Mouse (Mus musculus) midbrain, embryonic 12.5 days (tissue): Measurements from ENCODE around the gene Gdpd1. TPM values are rescaled to one million over a fixed set of nuclear protein-coding genes. Genes with fewer than 3 reads are reported as not detected.

Source experiments
- ATAC-seq: fragments of 200-750 bp; cut with Nextera tagmentation; 2 replicates; pipeline ENCODE4 v1.8.0; 2017; ENCODE audit warnings: low read depth, moderate TSS enrichment, moderate library complexity; ENCODE audit not compliant: low FRiP score
- H3K27ac ChIP-seq: fragments of 300-500 bp; sonication (generic); replicated peaks from 2 replicates; pipeline ENCODE4 v1.5.1; 2016; ENCODE audit warnings: mild to moderate bottlenecking
- H3K27me3 ChIP-seq: fragments of 300-500 bp; sonication (generic); 2 replicates; pipeline ENCODE4 v1.6.1; 2016; ENCODE audit warnings: mild to moderate bottlenecking
- H3K36me3 ChIP-seq: fragments of 300-500 bp; sonication (generic); 2 replicates; pipeline ENCODE4 v1.6.1; 2016
- H3K4me1 ChIP-seq: fragments of 300-500 bp; sonication (generic); 2 replicates; pipeline ENCODE4 v1.6.1; 2016
- H3K4me2 ChIP-seq: fragments of 300-500 bp; sonication (generic); replicated peaks from 2 replicates; pipeline ENCODE4 v1.6.1; 2016; ENCODE audit warnings: mild to moderate bottlenecking, moderate library complexity
- H3K4me3 ChIP-seq: fragments of 300-500 bp; sonication (generic); 2 replicates; pipeline ENCODE4 v1.5.1; 2016; ENCODE audit warnings: mild to moderate bottlenecking
- H3K9ac ChIP-seq: fragments of 300-500 bp; sonication (generic); replicated peaks from 2 replicates; pipeline ENCODE4 v1.6.1; 2016; ENCODE audit warnings: mild to moderate bottlenecking, moderate library complexity
- H3K9me3 ChIP-seq: fragments of 300-500 bp; sonication (generic); 2 replicates; pipeline ENCODE4 v1.6.1; 2016; ENCODE audit warnings: mild to moderate bottlenecking
- WGBS: fragments of 180-500 bp; shearing (Covaris S2); methylation state at CpG from one replicate; pipeline ENCODE4 v1.1.7; 2016; 5-methylcytosine and 5-hydroxymethylcytosine counted together
- polyA plus RNA-seq: library from polyadenylated mRNA; unstranded; fragments of >200 nt; fragmentation: Nextera tagmentation; extraction: Ambion mirVana; gene quantifications from 2 replicates; pipeline ENCODE4 v1.2.1, GENCODE M21; 2016

The Gdpd1 gene
- 120 and 122 TPM in 2 replicates for polyA plus RNA-seq

- Histone ChIP-seq H3K9me3 (no peaks in the 10 kb centered on the region), H3K36me3 (peaks cover 22% of the 10 kb centered on the region), H3K4me1 (peaks cover 24% of the 10 kb centered on the region), H3K27me3 (no peaks in the 10 kb centered on the region), H3K4me3 (peak within 1 kb of the TSS; percentile 63), H3K4me2 (peak within 1 kb of the TSS; percentile 67), H3K27ac (peak within 1 kb of the TSS; percentile 96), H3K9ac (peak within 1 kb of the TSS; percentile 89)
- ATAC-seq = peak; percentile 97
- WGBS = 2% methylated on average over 43 of the region's 43 CpGs
Observed at GRCm38 (mm10) chr11:87073866-87074440, at the start of gene Gdpd1. Gene Gdpd1, minus strand, starts transcription at chr11:87074062.

- no peak overlapping the region for H3K27ac ChIP-seq
- H3K4me2 ChIP-seq = no peak overlapping the region
- H3K36me3 ChIP-seq = peaks cover 65% of the 10 kb centered on the region
- peaks cover 7% of the 10 kb centered on the region for H3K4me1 ChIP-seq
- H3K9me3 ChIP-seq = no peaks in the 10 kb centered on the region
- ATAC-seq = no peak
- H3K9ac ChIP-seq = no peak overlapping the region
- no peaks in the 10 kb centered on the region for H3K27me3 ChIP-seq
- 86% methylated on average over 8 of the region's 8 CpGs for WGBS
- H3K4me3 ChIP-seq = no peak overlapping the region
Observed at GRCm38 (mm10) chr11:87121864-87122263, 48.0 kb upstream of the Gdpd1 start.

- WGBS = 4% methylated on average over 9 of the region's 9 CpGs
- Histone ChIP-seq H3K9ac (peak overlapping the region; percentile 92), H3K36me3 (peaks cover 32% of the 10 kb centered on the region), H3K4me1 (peaks cover 28% of the 10 kb centered on the region), H3K9me3 (no peaks in the 10 kb centered on the region), H3K4me2 (peak overlapping the region; percentile 65), H3K27me3 (no peaks in the 10 kb centered on the region), H3K4me3 (peak overlapping the region; percentile 98), H3K27ac (peak overlapping the region; percentile 95)
- ATAC-seq = no peak
Observed at GRCm38 (mm10) chr11:87110172-87110909, 36.5 kb upstream of the Gdpd1 start.

DNA sequence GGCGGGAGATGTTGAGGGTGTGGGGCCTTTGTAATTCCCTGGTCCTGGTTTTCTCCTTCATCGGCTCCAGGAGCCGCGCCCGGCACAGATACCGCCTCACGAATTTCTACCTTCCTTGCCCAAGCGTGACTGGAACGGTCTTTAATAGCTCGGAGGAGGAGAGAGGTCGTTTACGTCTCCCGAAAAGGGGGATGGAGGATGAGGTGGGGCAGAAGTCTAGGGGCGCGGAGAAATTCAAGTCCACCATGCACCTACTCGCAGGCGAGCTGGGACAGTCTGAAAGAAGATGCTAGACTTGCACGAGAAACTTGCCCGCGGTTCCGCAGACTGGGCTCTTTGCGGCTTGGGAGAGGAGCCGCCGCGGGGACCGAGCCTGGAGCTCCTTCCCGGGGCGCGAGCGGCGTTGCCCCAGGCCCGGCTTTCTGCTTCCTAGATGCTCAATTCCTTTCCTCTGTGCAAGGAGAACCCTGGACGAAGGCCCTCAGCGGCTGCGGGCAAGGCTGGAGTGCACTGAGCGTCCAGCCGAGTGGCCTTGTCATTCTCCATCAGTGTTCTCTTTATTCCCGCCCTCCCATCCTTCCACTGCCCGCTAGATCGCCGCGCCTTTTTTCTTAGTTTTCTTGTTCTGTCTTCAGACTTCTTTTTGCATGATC, 35.8 kb upstream of the Gdpd1 start:
- ATAC-seq = no peak
- H3K36me3 ChIP-seq = peaks cover 32% of the 10 kb centered on the region
- WGBS = under 1% methylated on average over 42 of the region's 42 CpGs
- H3K27ac ChIP-seq = peak overlapping the region; percentile 95
- no peaks in the 10 kb centered on the region for H3K27me3 ChIP-seq
- peak overlapping the region; percentile 98 for H3K4me3 ChIP-seq
- H3K9ac ChIP-seq = peak overlapping the region; percentile 92
- H3K9me3 ChIP-seq = no peaks in the 10 kb centered on the region
- peaks cover 28% of the 10 kb centered on the region for H3K4me1 ChIP-seq
- peak overlapping the region; percentile 65 for H3K4me2 ChIP-seq

DNA sequence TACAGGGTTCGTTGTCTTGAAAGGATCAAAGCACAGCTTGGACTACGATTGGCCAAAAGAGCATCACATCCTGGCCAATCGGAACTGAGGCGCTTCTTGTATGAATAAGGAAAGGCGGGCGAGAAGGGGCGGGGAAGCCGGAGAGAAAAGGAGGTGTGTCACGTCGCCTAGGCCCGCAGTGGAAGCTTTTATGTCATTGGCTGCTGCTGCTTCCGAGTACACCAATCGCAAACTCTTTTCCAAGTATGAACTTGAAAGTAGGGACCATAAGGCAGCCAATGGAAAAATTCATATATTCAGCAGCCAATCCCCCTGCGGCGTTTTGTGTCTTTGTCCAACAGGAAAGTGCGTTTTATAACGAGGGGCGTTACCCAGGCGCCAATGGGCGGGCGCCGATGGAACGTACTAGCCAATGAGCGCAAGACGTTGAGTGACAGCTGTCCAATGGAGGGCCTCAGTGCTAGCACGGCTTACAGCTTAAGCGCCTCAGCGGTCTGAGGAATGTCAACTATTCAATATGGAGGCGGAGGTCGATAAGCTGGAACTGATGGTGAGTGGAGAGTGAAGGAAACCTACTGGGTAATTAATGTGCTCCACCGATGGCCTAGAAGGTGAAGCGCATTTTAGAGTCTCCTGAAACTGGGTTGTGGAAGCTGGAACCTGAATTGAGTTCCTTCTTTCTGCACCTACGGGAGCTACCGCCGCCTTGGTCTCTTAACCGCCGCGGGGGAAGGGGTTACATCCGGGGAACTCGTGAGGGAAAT, 35.1 kb upstream of the Gdpd1 start, which contains the start of gene Ska2:
Gene Ska2, plus strand, starts transcription at position 480 of the 764 bp plus-strand sequence.
- peak; percentile 99 for ATAC-seq
- Histone ChIP-seq H3K4me1 (peaks cover 28% of the 10 kb centered on the region), H3K9ac (peak within 1 kb of the TSS; percentile 92), H3K4me2 (peak within 1 kb of the TSS; percentile 65), H3K4me3 (peak within 1 kb of the TSS; percentile 98), H3K9me3 (no peaks in the 10 kb centered on the region), H3K36me3 (peaks cover 34% of the 10 kb centered on the region), H3K27ac (peak within 1 kb of the TSS; percentile 95), H3K27me3 (no peaks in the 10 kb centered on the region)
- under 1% methylated on average over 40 of the region's 40 CpGs for WGBS

DNA sequence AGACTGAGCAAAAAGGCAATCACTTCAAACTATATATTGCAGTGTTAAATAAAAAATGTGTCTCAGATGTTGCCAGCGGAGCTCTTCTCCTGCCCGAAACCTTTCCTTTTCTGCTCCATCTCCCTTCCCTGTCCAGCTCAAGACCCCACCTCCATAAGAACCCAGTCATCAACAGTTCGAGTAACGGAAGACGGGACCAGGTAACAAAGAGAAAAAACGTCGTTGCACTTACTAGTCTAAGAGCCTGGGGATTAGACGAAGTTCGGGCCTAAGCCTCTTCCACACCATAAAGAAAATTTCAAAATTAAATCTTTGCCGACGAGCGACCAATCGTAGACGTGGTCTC, 34.5 kb upstream of the Gdpd1 start, which contains the start of gene Prr11:
Gene Prr11, minus strand, starts transcription at position 300 of the 346 bp plus-strand sequence.
- WGBS = under 1% methylated on average over 14 of the region's 14 CpGs
- H3K27me3 ChIP-seq = no peaks in the 10 kb centered on the region
- peaks cover 26% of the 10 kb centered on the region for H3K4me1 ChIP-seq
- peak within 1 kb of the TSS; percentile 98 for H3K4me3 ChIP-seq
- H3K9me3 ChIP-seq = no peaks in the 10 kb centered on the region
- H3K36me3 ChIP-seq = peaks cover 32% of the 10 kb centered on the region
- peak within 1 kb of the TSS; percentile 95 for H3K27ac ChIP-seq
- H3K9ac ChIP-seq = peak within 1 kb of the TSS; percentile 92
- no peak for ATAC-seq
- peak within 1 kb of the TSS; percentile 65 for H3K4me2 ChIP-seq

- peak overlapping the region; percentile 95 for H3K4me3 ChIP-seq
- H3K9me3 ChIP-seq = no peaks in the 10 kb centered on the region
- peaks cover 28% of the 10 kb centered on the region for H3K4me1 ChIP-seq
- H3K27me3 ChIP-seq = no peaks in the 10 kb centered on the region
- 79% methylated on average over 2 of the region's 2 CpGs for whole genome bisulfite sequencing
- H3K27ac ChIP-seq = no peak overlapping the region
- peaks cover 49% of the 10 kb centered on the region for H3K36me3 ChIP-seq
- H3K4me2 ChIP-seq = peak overlapping the region; percentile 74
- ATAC-seq = no peak
- peak overlapping the region; percentile 88; the same call in 1 of the 2 replicates for H3K9ac ChIP-seq
Observed at GRCm38 (mm10) chr11:87087142-87087541, 13.3 kb upstream of the Gdpd1 start.

DNA sequence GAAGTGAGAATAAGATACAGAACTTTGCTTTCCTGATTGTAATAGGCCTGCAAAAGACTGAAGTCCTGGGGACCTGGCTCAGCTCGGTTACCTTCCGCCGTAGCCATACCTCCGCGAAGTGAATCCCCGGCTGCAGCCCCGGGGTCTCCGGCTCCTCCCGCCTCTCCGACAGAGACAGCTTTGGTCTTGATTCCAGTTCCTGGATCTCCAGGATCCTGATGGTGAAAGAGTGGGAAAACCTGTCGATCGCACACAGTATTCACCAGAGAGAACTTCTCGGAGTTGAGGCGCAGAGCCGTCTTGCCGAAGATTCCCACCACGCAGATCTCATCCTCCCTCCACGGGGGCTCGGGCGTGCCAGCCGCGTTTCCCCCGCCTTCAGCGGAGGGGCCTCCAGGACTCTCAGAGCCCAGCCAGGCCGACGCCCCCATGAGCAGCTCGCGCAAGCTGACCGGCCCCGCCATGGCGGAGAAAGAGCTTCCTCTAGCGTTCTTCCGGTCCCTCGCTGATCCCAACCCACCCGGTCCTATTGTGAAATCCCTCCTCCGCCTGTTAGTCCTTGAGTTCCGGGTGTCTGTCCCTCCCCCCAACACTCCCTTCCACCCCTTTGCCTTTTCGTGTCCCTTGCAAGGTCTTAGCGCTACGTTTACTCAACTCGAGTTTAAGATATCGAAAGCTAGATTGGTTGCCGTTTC, 12.6 kb upstream of the Gdpd1 start, which contains the start of gene Smg8:
Gene Smg8, minus strand, starts transcription at position 485 of the 695 bp plus-strand sequence.
- peak within 1 kb of the TSS; percentile 88 for H3K9ac ChIP-seq
- H3K4me3 ChIP-seq = peak within 1 kb of the TSS; percentile 95
- H3K36me3 ChIP-seq = peaks cover 49% of the 10 kb centered on the region
- ATAC-seq = peak; percentile 56; the same call in 1 of the 2 replicates
- H3K27ac ChIP-seq = peak within 1 kb of the TSS; percentile 60
- no peaks in the 10 kb centered on the region for H3K9me3 ChIP-seq
- H3K4me2 ChIP-seq = peak within 1 kb of the TSS; percentile 74
- WGBS = 1% methylated on average over 43 of the region's 43 CpGs
- peaks cover 28% of the 10 kb centered on the region for H3K4me1 ChIP-seq
- no peaks in the 10 kb centered on the region for H3K27me3 ChIP-seq

DNA sequence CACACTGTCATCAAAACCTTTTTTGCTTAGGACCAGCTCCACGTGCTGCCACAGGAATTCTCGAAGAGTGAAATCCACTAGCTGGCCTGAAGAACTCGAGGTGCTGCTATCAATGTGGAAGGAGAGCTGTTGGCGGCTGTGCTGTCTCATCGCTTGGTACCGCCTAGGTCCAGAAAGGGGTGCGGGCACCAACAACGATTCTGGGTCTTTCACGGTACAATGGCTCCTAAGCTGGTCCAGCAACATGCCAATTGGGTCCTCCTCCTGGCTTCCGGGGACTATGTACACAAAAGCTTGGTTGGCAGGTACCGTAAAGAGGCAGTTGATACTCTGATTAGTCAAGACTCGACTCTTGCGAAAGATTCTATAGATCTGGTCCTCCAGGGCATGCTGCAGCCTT, 11.6 kb upstream of the Gdpd1 start:
- peak overlapping the region; percentile 88; the same call in 1 of the 2 replicates for H3K9ac ChIP-seq
- no peak for ATAC-seq

DNA sequence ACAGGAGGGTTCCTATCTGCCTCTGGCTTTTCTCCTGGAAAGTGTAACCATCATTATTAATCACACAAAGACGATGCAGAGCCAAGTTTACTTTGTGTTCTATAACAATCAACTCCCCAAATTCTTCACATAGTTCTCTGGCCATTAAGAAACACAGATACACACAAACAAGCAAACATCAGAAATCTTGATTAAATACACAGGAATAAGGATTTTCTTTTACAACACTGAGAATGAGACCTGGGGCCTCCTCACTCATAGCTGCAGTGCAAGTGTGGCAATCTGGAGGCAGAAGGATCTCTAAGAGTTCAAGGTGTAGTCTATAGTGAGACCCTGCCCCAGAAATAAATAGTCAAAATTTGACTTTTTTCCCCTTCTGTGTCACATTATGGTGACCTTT, 9.8 kb upstream of the Gdpd1 start:
- Histone ChIP-seq H3K4me3 (no peak overlapping the region), H3K9me3 (no peaks in the 10 kb centered on the region), H3K9ac (no peak overlapping the region), H3K4me2 (no peak overlapping the region), H3K27me3 (no peaks in the 10 kb centered on the region), H3K4me1 (peaks cover 28% of the 10 kb centered on the region), H3K36me3 (peaks cover 59% of the 10 kb centered on the region), H3K27ac (no peak overlapping the region)
- no peak for ATAC-seq
- 76% methylated on average over 1 of the region's 1 CpGs for WGBS

More for the DNA sequence above, 11.6 kb upstream of the Gdpd1 start:
- Histone ChIP-seq H3K27ac (no peak overlapping the region), H3K4me1 (peaks cover 28% of the 10 kb centered on the region), H3K27me3 (no peaks in the 10 kb centered on the region), H3K36me3 (peaks cover 49% of the 10 kb centered on the region), H3K4me2 (peak overlapping the region; percentile 74), H3K4me3 (peak overlapping the region; percentile 95), H3K9me3 (no peaks in the 10 kb centered on the region)
- WGBS = 94% methylated on average over 13 of the region's 13 CpGs

GRCm38 (mm10) chr11:87073343-87073865, 458 bp downstream of the Gdpd1 start:
- Histone ChIP-seq H3K27ac (peak overlapping the region; percentile 96), H3K4me2 (peak overlapping the region; percentile 67), H3K9me3 (no peaks in the 10 kb centered on the region), H3K36me3 (peaks cover 20% of the 10 kb centered on the region), H3K4me3 (peak overlapping the region; percentile 63), H3K4me1 (peaks cover 24% of the 10 kb centered on the region), H3K27me3 (no peaks in the 10 kb centered on the region), H3K9ac (peak overlapping the region; percentile 89)
- ATAC-seq = peak; percentile 68
- WGBS = under 1% methylated on average over 24 of the region's 24 CpGs
